Mouse (Mus musculus): Measurements from ENCODE around the gene Zbtb20. TPM values are rescaled to one million over a fixed set of nuclear protein-coding genes. Genes with fewer than 3 reads are reported as not detected.

The Zbtb20 gene
- total RNA-seq (2015) (10.9 and 13.1 TPM in 2 replicates), total RNA-seq (2017) (5.2 and 15.9 TPM in 2 replicates)

DNA sequence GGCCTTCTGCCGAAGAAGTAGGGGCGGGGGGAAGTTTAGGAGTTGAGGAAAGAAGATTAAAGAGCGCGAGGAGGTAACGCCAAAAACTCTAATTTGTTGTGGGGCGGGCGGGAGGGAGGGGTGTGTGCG lies at the start of gene Zbtb20:
Gene Zbtb20, plus strand, starts transcription at position 30 of the 129 bp plus-strand sequence.
- ATAC-seq (replicated peaks; ENCODE audit: poor library complexity) = no peak

DNA sequence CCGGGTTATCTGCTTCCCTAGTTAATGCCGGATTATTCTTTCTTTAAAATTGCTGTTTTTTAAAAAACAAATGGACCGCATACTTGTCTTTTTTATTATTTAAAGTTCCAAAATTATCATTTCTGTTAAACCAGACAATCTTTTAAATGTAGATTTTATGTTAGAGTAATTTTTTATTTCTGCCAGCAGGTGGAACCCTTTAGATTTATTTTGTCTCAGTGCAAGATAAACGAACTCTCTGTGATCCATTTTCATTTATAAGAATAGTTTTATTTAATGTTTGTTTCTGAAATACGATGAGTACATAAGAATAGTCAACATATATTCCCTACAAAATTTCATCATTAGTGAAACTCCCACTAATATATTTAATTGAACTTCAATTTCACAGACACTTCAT lies 39.7 kb upstream of the Zbtb20 start:
- ATAC-seq (replicated peaks; ENCODE audit: poor library complexity) = peak; percentile 46; the same call in 1 of the 2 replicates

DNA sequence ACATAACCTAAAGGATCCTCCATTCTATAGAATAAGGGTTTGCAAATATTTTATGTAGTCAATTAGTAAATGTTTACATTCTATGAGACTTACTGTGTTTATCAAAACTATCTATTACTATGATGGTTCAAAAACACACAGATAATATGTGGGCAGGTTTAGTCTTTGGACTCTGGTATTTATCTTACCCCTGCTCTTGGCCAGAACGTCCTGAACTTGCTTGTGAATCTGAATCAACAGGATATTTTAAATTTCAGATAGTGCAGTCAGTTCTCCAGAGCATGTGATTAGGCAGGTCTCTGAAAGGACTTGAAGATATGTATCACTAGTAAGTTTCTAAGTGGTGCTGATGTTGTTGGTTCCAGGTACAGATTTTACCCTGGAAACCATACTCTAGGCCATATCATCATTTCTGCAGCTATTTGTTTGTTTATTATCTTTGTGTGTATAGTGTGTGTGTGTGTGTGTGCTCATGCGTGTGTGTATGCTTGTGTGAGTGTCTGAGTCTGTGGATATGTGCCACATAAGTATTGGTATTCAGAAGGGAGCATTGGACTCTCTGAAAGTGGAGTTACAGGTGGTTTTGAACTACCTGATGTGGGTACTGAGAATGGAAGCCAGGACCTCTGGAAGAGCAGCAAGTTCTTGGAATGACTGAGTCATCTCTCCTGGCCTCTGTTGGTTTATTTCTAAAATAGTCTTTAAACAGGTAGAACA lies 39.1 kb upstream of the Zbtb20 start:
- no peak for ATAC-seq (replicated peaks; ENCODE audit: poor library complexity)

DNA sequence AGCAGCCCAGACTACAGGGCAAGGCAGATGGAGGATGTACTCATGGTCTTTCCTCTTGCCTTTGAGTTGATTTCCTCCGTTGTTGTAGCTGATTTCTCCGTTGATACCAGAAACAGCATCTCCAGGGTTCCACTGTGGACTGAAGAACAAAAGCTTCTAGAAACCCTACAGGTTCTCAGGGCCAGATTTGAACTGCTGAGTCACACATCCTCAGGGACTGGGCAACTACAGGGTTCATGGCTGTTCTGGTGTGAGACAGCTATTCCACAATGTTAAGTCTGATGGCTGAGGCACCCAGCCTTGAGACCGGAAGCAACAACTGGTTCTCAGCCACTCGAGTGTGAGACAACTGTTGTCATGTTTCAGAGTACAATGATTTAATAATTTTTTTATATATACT lies 37.5 kb upstream of the Zbtb20 start:
- no peak for ATAC-seq (replicated peaks; ENCODE audit: poor library complexity)

- no peak for ATAC-seq (replicated peaks; ENCODE audit: poor library complexity)
These were observed 18.0 kb upstream of the Zbtb20 start for GRCm38 (mm10) chr16:42857564-42858183.

DNA sequence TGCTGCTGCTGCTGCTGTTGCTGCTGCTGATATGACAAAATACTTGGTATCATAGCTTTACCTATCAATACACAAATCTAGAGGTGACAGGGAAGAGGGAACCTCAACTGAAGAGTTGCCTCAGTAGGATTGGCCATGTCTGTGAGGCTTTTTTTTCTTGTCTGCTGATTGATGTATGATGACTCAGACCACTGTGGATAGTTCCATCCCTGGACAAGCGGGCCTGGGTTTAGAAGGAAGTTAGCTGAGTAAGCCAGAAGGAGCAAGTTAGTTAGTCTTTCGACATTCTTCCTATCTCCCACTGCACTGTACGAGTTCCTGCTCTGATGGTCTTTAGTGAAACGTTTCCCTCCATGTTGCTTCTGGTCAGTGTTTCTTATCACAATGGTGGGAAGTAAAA lies 16.4 kb upstream of the Zbtb20 start:
- peak; percentile 44; the same call in 1 of the 2 replicates for ATAC-seq (replicated peaks; ENCODE audit: poor library complexity)

GRCm38 (mm10) chr16:42863231-42863630 lies 12.4 kb upstream of the Zbtb20 start:
- no peak for ATAC-seq (replicated peaks; ENCODE audit: poor library complexity)

- no peak for ATAC-seq (replicated peaks; ENCODE audit: poor library complexity)
These were observed 9.6 kb upstream of the Zbtb20 start for GRCm38 (mm10) chr16:42866061-42866460.

- ATAC-seq (replicated peaks; ENCODE audit: poor library complexity) = no peak
These were observed 3.6 kb upstream of the Zbtb20 start for GRCm38 (mm10) chr16:42872101-42872500.

DNA sequence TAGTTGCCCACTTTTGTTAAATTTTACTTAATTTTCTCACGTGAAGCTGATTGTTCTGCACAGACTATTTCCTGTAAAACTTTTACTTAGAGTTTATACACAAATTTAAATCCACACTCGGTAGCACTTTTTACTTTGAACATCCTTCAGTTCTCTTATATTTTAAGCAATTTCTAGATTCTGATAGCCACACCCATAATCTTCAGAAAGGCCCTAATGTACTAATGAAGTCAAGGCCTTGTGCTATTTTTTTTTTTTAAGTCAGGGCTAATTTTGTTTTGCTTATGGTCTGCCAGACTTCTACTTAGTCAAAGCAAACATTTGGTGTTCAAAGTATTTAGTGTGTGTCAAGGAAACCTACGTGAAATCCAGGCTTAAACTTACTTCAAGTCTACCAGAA lies 1.7 kb upstream of the Zbtb20 start:
- no peak for ATAC-seq (replicated peaks; ENCODE audit: poor library complexity)

GRCm38 (mm10) chr16:42874456-42874855 lies 1.2 kb upstream of the Zbtb20 start:
- ATAC-seq (replicated peaks; ENCODE audit: poor library complexity) = no peak

DNA sequence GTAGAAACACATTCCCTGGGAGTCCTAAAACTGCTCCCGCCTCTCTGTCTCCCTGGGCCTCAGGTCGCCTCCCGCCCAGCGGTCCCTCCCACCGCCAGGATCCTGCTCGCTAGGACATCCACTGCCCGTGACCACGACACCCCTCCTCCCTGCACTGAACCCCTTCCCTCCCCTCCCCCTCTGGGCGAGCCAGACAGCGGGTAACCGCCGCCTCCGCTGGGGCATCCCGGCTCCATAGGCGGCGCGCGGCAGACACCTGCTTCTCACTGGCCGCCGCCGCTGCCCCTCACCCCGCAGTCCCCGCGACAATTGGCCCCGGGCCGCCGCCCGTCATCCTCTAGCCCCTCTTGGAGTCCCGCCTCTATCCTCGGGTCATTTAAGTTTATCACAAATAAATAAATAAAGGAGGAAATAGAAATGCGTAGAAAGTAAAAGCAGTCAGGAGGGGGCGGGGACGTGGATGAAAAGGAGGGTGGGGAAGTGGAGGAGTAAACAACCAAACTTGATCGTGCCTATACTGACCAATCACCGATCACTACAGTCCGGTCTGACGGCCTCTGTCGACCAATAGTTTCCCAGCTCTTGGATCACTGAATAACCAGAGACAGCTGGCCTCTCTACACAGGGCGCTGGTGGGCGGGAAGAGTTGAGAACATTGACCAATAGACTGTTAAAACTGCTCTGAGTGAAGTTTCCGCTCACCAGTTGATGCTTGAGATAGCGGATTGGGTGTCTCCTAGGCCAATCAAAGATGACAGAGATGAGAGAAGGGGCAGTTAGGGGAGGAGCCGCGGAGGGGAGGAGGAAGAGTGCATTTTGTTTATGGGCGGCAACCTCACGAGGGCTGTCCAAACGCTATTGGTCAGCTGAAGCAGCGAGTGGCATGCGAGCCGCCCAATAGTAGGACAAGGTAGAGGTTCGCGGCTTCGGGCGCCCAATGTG lies 500 bp upstream of the Zbtb20 start:
- peak; percentile 76 for ATAC-seq (replicated peaks; ENCODE audit: poor library complexity)

GRCm38 (mm10) chr16:42876021-42877000 lies 630 bp downstream of the Zbtb20 start:
- ATAC-seq (replicated peaks; ENCODE audit: poor library complexity) = peak; percentile 27

GRCm38 (mm10) chr16:42880046-42880445 lies 4.4 kb downstream of the Zbtb20 start:
- ATAC-seq (replicated peaks; ENCODE audit: poor library complexity) = no peak

DNA sequence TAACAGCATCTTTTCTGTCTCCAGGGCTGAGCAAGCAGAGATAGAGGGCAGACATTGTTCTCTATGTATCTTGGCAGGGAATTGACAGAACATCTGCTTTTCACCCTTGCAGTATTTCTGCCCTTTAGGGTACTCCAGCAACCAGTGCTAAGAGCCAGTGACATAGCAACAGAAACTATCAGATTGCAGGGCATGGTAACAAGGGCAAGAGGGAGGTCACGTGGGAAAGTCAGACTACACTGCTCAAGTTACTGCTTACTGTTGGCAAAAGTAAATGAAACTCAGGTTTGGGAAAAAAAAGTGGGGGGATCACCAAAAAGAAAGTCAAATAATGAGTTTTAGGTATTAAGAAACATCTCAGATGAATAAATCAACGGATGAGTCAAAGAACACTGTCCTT lies 9.9 kb downstream of the Zbtb20 start:
- no peak for ATAC-seq (replicated peaks; ENCODE audit: poor library complexity)

DNA sequence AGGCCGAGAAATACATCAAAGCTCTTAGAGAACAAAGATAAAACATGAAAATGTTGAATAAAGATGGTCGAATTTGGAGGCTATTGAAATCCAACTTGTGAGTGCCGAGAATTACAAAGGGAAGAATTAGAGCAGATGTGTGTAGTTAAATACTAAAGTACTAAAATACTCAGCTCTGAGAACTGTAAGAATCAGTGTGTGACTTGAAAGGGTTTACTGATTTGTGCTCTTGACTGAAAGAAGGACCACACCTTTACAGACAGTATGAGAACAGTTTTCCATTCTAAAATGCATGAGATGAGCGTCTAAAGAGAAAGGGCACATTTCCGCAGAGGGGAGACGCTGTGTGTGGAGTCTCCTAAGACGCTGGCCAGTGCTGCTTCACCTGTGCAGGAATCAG lies 10.3 kb downstream of the Zbtb20 start:
- ATAC-seq (replicated peaks; ENCODE audit: poor library complexity) = no peak

DNA sequence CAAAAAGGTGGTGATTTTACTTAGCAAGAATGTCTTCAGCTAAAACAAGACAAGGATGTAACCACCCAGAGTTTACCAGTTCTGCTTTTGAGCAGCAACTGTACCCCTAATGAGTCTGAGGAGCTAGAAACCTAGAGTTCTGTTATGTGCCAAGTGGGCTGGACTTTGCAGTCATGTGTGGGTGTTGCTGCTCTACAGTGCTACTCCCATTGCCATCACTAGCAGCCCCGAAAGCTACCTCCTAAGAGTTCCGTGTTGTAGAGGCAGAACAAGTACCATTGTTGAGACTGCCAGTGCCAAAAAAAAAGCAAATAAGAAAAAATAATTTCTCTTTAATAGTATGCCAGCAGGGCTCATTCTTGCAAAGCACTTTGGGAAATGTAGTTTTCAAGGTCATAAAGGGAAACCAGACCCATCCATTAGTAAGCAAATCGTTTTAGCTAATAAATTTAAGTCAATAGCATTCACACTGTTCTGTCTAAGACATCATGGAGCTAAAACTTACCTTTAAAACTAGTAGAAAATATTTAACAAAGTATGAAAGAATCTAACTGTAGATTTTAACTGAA lies 21.5 kb downstream of the Zbtb20 start:
- ATAC-seq (replicated peaks; ENCODE audit: poor library complexity) = peak; percentile 97

DNA sequence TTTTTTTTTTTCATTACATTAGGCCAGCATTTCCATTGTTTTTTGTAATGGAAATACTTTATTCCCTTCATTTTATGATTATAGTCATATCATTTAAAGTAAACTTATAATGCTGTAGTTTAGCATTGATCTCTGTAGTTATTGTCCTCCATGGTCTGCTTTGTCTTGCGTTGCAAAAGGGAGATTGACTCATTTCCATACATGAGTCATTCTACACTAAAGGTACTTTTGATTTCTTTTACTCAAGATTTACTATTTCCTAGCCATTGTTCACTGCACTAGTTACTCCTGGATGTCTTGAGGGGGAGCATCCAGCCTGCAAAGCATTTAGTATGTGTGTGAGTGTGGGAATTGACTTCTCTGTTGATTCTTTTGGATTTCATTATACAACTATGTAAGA lies 24.6 kb downstream of the Zbtb20 start:
- ATAC-seq (replicated peaks; ENCODE audit: poor library complexity) = no peak

- peak; percentile 64 for ATAC-seq (replicated peaks; ENCODE audit: poor library complexity)
These were observed 31.6 kb downstream of the Zbtb20 start for GRCm38 (mm10) chr16:42907283-42907701.

DNA sequence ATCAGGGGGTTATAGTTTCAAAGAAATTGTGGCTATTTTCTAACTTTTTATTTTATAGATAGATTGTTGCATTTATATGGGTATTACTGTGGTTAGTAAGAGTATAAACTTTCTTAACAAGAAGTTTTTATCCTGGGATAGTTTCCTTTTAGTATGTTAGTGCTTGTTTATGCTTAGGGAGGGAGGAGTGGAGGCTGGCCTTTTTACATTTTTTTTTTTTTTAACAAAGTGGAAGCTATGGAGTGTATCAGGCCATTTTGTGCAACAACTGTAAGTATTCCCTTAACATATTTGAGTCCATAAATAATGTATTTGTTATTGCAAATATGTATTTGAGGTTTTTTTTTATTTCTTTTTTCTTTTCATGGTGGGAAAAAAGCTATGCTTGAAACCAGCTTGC lies 32.7 kb downstream of the Zbtb20 start:
- no peak for ATAC-seq (replicated peaks; ENCODE audit: poor library complexity)

Data from megakaryocyte progenitor cell, adult 5-6 weeks (primary cell).